Mouse (Mus musculus): Measurements from ENCODE around the gene Chrm2. TPM values are rescaled to one million over a fixed set of nuclear protein-coding genes. Genes with fewer than 3 reads are reported as not detected.

Gene Chrm2
- polyA plus RNA-seq, 1 experiment from 2014 or later, result 0.09 TPM

DNA sequence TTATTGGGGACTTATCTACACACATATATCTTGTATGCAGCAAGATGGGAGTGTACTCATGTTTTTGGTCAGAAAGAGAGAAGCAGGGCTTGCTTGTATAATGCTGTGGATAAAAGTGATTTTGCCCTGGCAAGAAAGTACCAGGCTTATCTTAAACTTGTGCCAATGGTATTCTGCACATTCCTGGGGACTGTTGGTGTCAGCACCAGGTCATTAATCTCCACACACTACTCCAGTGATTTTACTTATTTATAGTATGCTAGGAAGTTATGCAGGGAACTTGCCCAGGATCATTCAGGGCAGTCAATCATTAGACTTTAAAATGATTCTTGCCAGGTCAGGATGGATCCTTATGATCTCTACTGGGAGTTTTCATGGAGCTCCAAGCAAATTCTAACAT, 63.6 kb downstream of the Chrm2 start:
- H3K4me1 ChIP-seq, result no peaks in the 10 kb centered on the region
- no peak for DNase-seq (ENCODE audit: low spot score)
- H3K4me3 ChIP-seq, result no peak overlapping the region
- H3K36me3 ChIP-seq, result no peaks in the 10 kb centered on the region
- H3K27me3 ChIP-seq (ENCODE audit: low read depth, poor library complexity, severe bottlenecking), result no peaks in the 10 kb centered on the region
- no peaks in the 10 kb centered on the region for H3K9me3 ChIP-seq (replicated peaks)
- H3K27ac ChIP-seq, result no peak overlapping the region

DNA sequence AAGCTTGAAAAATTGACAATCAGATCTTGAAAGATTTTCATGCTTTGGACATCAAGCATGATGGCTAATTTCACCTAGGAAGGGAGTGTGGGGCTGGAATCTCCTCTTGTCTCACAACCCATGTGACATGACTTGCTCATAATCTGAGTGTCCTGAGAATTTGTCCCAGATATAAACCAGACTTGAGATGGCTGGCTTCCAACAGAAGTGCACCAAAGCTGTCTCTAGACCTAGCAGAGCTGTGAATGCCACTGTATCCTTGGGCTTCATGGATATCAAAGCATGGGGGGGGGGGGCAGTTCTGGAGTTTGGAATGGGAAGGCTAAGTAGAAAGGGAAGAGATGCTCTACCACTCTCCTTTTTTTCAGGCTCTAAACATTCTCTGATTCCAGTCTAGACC, 67.2 kb downstream of the Chrm2 start:
- Histone ChIP-seq H3K36me3 (no peaks in the 10 kb centered on the region), H3K27ac (no peak overlapping the region), H3K9me3 (replicated peaks) (no peaks in the 10 kb centered on the region), H3K4me1 (no peaks in the 10 kb centered on the region), H3K27me3 (ENCODE audit: low read depth, poor library complexity, severe bottlenecking) (no peaks in the 10 kb centered on the region), H3K4me3 (no peak overlapping the region)
- no peak for DNase-seq (ENCODE audit: low spot score)

DNA sequence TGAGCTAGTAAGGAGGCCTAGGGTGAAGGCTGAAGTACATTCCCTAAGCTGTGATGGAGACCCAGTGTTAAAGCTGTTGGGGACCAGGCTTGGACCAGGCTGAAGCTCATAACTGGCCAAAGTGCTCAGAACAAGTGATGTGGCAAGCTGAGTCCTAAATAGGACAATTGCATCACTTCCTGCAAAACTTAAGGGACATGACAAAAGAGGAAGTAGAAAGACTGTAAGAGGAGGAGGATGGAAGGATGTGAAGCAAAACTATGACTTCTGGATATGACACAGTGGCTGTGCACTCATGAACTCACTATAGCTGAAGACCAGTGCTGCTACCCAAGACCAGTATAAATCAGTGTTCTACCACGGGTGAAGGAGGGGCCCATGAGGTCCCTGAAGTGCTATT, 69.1 kb downstream of the Chrm2 start:
- Histone ChIP-seq H3K4me1 (no peaks in the 10 kb centered on the region), H3K4me3 (no peak overlapping the region), H3K27me3 (ENCODE audit: low read depth, poor library complexity, severe bottlenecking) (no peaks in the 10 kb centered on the region), H3K36me3 (no peaks in the 10 kb centered on the region), H3K9me3 (replicated peaks) (no peaks in the 10 kb centered on the region), H3K27ac (no peak overlapping the region)
- DNase-seq (ENCODE audit: low spot score), result no peak
- WGBS, result 56% methylated on average over 1 of the region's 1 CpGs

DNA sequence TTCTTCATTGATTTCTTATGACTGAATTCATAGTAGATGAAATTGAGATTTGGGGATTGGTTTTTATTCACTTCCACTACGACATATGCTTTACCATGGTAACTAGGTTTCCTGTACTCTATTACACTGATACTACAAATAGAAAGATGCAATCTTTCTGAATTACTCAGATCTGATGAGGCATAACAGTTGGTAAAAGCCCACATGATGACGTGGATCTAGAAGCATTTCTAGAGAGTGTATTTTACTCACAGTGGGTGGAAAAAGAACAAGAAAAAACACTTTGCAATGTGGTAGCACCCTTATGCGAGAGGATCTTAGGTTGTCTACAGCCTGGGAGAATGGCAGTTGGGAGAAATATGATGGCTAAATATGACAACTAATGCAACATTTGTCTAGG, 76.1 kb downstream of the Chrm2 start:
- H3K27ac ChIP-seq, result no peak overlapping the region
- H3K36me3 ChIP-seq, result no peaks in the 10 kb centered on the region
- H3K9me3 ChIP-seq (replicated peaks), result no peaks in the 10 kb centered on the region
- H3K4me3 ChIP-seq, result no peak overlapping the region
- no peak for DNase-seq (ENCODE audit: low spot score)
- H3K27me3 ChIP-seq (ENCODE audit: low read depth, poor library complexity, severe bottlenecking), result no peaks in the 10 kb centered on the region
- H3K4me1 ChIP-seq, result no peaks in the 10 kb centered on the region
- WGBS, result 87% methylated on average over 3 of the region's 3 CpGs

DNA sequence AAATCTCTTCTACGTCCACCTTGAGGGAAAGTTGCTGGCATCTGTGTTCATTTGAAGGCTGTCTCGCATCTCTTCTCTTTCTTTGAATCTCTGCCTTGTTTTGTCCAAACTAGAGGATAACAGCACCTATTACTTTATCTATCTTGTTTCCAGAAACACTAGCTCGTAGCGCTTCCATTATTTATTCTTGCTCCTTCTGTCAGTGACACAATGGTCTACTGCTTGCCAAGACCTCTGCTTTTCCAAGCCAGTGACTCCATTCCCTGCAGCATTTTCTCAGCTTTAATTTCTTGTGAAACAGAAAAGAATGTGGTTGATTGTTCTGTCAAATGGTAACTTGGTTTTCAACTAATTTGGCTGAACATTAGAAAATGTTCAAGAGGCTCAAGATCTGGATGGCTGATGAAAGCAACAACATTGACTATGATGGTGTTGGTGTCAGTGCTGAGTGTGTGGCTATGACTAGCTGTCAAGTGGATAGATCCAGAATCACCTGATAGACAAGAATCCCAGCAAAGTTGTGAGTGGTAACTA, 96.3 kb downstream of the Chrm2 start:
- Histone ChIP-seq H3K27me3 (ENCODE audit: low read depth, poor library complexity, severe bottlenecking) (no peaks in the 10 kb centered on the region), H3K4me1 (no peaks in the 10 kb centered on the region), H3K36me3 (no peaks in the 10 kb centered on the region), H3K27ac (no peak overlapping the region), H3K9me3 (replicated peaks) (no peaks in the 10 kb centered on the region), H3K4me3 (no peak overlapping the region)
- no peak for DNase-seq (ENCODE audit: low spot score)
- 88% methylated on average over 4 of the region's 4 CpGs for WGBS

DNA sequence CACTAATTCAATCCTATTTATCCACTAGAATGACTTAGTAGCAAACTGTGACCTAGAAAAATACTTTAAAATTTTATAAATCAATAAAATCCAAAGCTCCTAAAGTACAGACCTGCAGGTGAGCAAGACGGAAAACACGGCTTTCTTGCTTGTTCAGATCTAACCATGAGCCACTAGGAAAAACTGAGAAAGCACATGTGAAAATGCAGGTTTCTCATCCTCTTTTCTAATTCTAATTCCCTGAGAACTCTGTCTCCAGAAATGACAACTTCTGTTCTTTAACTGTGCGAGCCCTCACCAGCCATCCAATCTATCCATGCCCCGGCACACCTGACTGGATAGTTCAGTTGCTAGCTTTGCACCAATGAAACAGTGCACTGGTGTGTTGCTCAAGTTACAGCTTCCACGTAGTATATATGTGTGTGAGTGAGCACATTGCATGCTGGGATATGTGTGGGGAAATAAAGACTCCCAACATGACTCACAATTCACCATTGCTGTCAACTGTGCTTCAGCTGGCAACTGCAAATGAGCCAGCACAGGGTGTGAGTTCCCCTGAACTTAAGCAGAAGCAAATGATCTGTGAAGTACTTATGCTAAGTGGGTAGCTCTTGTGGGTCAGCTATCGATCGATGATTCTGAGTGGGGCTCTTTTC, 119.3 kb downstream of the Chrm2 start:
- Histone ChIP-seq H3K9me3 (replicated peaks) (no peaks in the 10 kb centered on the region), H3K27ac (no peak overlapping the region), H3K4me3 (no peak overlapping the region), H3K4me1 (peaks cover 14% of the 10 kb centered on the region), H3K36me3 (no peaks in the 10 kb centered on the region), H3K27me3 (ENCODE audit: low read depth, poor library complexity, severe bottlenecking) (no peaks in the 10 kb centered on the region)
- WGBS, result 75% methylated on average over 7 of the region's 7 CpGs
- DNase-seq (ENCODE audit: low spot score), result no peak

DNA sequence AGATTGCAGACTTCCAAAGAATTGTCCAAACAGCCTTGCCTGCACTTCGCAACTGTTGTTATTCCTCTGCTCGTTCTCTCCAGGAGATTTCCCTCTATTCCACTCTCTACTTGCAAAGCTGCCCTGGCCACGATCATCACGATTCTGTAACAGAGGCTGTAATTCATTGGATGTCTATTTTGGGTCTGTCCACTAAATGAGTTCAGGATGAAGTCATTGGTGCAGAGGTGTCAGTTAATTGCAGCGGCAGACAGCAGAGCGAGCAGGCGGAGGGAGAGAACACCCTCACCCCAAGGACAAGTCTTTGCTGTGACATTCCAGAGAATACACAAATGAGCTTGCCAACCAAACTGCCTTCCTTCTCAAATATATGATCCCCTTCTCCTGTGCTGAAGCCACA, 120.1 kb downstream of the Chrm2 start:
- WGBS, result 28% methylated on average over 7 of the region's 7 CpGs
- H3K4me3 ChIP-seq, result no peak overlapping the region
- no peaks in the 10 kb centered on the region for H3K27me3 ChIP-seq (ENCODE audit: low read depth, poor library complexity, severe bottlenecking)
- no peaks in the 10 kb centered on the region for H3K9me3 ChIP-seq (replicated peaks)
- no peak overlapping the region for H3K27ac ChIP-seq
- H3K36me3 ChIP-seq, result no peaks in the 10 kb centered on the region
- peaks cover 14% of the 10 kb centered on the region for H3K4me1 ChIP-seq
- no peak for DNase-seq (ENCODE audit: low spot score)

DNA sequence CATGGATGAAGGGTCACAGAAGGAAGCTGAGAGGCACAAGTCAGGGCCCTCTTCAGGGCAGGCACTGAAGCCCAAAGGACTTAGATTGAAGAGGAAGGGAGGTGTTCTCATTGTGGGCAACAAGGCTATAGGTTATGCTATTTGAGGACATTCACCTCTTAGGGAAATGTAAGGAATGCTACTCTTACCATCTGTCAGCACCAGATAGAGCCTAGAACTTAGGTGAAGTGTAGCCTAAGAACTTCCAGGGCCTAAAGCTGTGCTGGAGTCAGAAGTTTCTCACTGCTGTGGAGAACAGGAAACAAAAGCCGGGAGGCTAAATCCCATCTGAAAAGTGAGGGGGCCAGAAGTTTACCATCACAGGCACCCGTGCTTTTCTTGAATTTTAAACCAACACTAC, 120.6 kb downstream of the Chrm2 start:
- WGBS, result 69% methylated on average over 2 of the region's 2 CpGs
- H3K4me1 ChIP-seq, result peaks cover 14% of the 10 kb centered on the region
- H3K36me3 ChIP-seq, result no peaks in the 10 kb centered on the region
- no peak for DNase-seq (ENCODE audit: low spot score)
- H3K4me3 ChIP-seq, result no peak overlapping the region
- no peaks in the 10 kb centered on the region for H3K9me3 ChIP-seq (replicated peaks)
- H3K27ac ChIP-seq, result no peak overlapping the region
- H3K27me3 ChIP-seq (ENCODE audit: low read depth, poor library complexity, severe bottlenecking), result no peaks in the 10 kb centered on the region

DNA sequence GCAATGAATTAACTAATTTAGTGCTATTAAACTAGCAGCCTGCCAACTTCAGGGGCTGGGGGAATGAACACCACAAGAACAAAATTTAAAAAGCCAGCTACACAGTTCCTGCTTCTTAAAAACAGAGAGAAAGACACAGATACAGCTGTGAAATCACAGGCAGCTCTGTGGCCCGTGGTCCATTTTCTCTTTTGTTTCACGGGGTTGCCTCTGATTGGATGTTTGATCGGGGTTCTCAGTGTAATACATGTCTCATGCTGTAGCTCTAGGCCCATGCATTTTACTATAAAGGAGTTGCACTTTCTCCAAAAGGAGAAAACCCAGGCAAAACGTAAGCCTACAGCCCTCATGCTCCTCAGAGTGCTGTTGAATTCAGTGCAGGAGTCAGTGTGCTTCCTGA, 128.6 kb downstream of the Chrm2 start:
- no peak overlapping the region for H3K4me3 ChIP-seq

DNA sequence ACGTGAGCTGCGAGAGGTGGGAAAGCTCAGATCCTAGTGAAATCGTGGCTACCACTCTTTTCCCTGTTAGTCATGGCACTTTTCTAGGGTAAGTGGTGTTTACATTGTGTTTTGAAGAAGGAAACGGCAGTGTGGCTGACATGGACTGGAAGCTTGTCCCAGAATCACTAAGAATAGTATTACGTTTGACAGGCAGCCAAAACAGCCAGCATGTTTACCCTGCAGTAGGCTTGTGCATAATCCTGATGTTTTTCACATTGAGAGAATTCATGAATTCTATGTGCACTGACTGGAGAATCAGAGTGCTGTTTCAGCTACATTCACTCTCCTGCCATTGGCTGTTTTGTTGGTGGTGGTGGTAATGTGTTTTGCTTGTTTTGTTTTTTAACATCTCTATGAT, 129.4 kb downstream of the Chrm2 start:
- WGBS, result 77% methylated on average over 5 of the region's 5 CpGs
- no peaks in the 10 kb centered on the region for H3K4me1 ChIP-seq
- H3K27ac ChIP-seq, result no peak overlapping the region

More for the DNA sequence above, 128.6 kb downstream of the Chrm2 start:
- 84% methylated on average over 4 of the region's 4 CpGs for WGBS
- no peaks in the 10 kb centered on the region for H3K4me1 ChIP-seq
- H3K27ac ChIP-seq, result no peak overlapping the region
- no peaks in the 10 kb centered on the region for H3K27me3 ChIP-seq (ENCODE audit: low read depth, poor library complexity, severe bottlenecking)
- H3K36me3 ChIP-seq, result no peaks in the 10 kb centered on the region
- no peaks in the 10 kb centered on the region for H3K9me3 ChIP-seq (replicated peaks)
- DNase-seq (ENCODE audit: low spot score), result no peak

DNA sequence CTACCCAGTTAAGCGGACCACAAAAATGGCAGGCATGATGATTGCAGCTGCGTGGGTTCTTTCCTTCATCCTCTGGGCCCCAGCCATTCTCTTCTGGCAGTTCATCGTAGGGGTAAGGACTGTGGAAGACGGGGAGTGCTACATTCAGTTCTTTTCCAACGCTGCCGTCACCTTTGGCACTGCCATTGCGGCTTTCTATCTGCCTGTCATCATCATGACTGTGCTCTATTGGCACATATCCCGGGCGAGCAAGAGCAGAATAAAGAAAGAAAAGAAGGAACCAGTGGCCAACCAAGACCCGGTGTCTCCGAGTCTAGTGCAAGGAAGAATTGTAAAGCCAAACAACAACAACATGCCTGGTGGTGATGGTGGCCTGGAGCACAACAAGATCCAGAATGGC, 135.7 kb downstream of the Chrm2 start:
- Histone ChIP-seq H3K36me3 (no peaks in the 10 kb centered on the region), H3K27ac (no peak overlapping the region)
- 95% methylated on average over 11 of the region's 11 CpGs for whole genome bisulfite sequencing

More for the DNA sequence above, 129.4 kb downstream of the Chrm2 start:
- DNase-seq (ENCODE audit: low spot score), result no peak
- Histone ChIP-seq H3K4me3 (no peak overlapping the region), H3K9me3 (replicated peaks) (no peaks in the 10 kb centered on the region), H3K27me3 (ENCODE audit: low read depth, poor library complexity, severe bottlenecking) (no peaks in the 10 kb centered on the region), H3K36me3 (no peaks in the 10 kb centered on the region)

DNA sequence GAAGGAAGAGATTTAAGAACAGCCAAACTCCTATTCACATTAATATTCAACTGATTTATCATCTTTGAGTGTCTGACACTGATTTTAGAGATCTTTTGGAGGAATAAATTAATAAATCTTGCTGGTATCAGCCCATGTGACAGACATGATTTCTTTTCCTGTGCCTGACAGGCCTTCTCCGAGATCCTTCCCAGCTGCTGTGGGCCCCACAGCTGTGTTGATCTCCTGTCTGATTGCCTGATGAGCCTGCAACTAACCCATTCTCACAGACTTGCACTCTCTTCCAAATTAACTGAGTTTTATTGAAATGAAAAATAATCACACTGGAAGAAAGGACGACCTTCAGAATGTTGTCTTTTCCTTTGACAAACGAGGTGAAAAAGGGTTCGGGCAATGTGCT, 140.6 kb downstream of the Chrm2 start:
- 90% methylated on average over 4 of the region's 4 CpGs for WGBS
- Histone ChIP-seq H3K36me3 (no peaks in the 10 kb centered on the region), H3K4me3 (no peak overlapping the region), H3K27ac (no peak overlapping the region), H3K27me3 (ENCODE audit: low read depth, poor library complexity, severe bottlenecking) (no peaks in the 10 kb centered on the region), H3K4me1 (no peaks in the 10 kb centered on the region), H3K9me3 (replicated peaks) (no peaks in the 10 kb centered on the region)
- DNase-seq (ENCODE audit: low spot score), result no peak

More for the DNA sequence above, 135.7 kb downstream of the Chrm2 start:
- Histone ChIP-seq H3K4me3 (no peak overlapping the region), H3K9me3 (replicated peaks) (no peaks in the 10 kb centered on the region), H3K27me3 (ENCODE audit: low read depth, poor library complexity, severe bottlenecking) (no peaks in the 10 kb centered on the region), H3K4me1 (no peaks in the 10 kb centered on the region)
- no peak for DNase-seq (ENCODE audit: low spot score)

DNA sequence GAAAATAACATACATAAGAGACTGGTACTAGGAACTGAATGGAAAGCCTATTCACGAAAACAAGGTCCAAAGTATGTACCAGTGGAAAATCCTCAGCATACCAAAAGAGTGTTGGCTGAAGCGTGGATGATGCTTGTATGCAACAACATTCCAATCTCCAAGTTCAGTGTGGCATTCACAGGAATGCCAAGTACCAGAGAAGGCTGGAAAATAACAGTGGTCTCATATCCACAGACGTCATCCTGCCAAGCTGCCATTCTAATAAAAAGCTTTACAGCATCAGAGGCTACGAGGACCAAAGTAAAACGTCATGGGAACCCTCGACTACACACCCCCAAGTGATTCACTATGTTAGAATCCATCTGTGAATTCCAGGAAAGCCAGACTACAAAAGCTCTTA, 153.4 kb downstream of the Chrm2 start:
- WGBS, result 88% methylated on average over 6 of the region's 6 CpGs
- no peak for DNase-seq (ENCODE audit: low spot score)
- no peaks in the 10 kb centered on the region for H3K4me1 ChIP-seq
- no peaks in the 10 kb centered on the region for H3K9me3 ChIP-seq (replicated peaks)
- H3K27me3 ChIP-seq (ENCODE audit: low read depth, poor library complexity, severe bottlenecking), result no peaks in the 10 kb centered on the region
- no peaks in the 10 kb centered on the region for H3K36me3 ChIP-seq
- no peak overlapping the region for H3K27ac ChIP-seq
- H3K4me3 ChIP-seq, result no peak overlapping the region

DNA sequence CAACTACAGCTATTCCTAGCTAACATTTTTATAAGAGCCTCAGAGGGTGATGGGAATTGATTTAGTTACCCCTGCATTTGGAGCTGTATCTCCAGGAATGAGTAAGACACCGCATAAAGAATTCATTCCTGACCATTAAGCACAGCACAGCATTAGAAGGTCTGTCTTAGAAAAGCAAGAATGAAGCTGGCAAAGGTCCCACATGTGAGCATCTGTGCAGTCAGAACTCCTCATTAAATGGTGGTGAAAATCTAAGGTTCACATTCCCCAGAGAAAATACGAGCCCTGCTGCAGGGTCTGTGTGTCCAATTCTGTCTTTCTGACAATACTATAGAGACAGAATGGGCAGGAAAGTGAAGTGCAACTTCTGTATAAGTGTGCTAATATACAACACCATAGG, 179.0 kb downstream of the Chrm2 start:
- H3K9me3 ChIP-seq (replicated peaks), result no peaks in the 10 kb centered on the region
- no peaks in the 10 kb centered on the region for H3K27me3 ChIP-seq (ENCODE audit: low read depth, poor library complexity, severe bottlenecking)
- no peaks in the 10 kb centered on the region for H3K4me1 ChIP-seq
- no peak overlapping the region for H3K27ac ChIP-seq
- no peak for DNase-seq (ENCODE audit: low spot score)
- H3K4me3 ChIP-seq, result no peak overlapping the region
- WGBS, result 86% methylated on average over 2 of the region's 2 CpGs
- no peaks in the 10 kb centered on the region for H3K36me3 ChIP-seq
